Mouse (Mus musculus): ENCODE measurements around the gene Fam193b. TPM values are rescaled to one million over a fixed set of nuclear protein-coding genes. Genes with fewer than 3 reads are reported as not detected.
"Not testable (repeated sequence)": the region's sequence is repeated elsewhere in the genome, so short reads cannot be mapped to it uniquely, and the experiment has no call there.

Gene Fam193b
- polyA plus RNA-seq, 1 experiment from 2014 or later, result 50.7 TPM

GRCm38 (mm10) chr13:55596802-55597201 lies 25.9 kb upstream of the Fam193b start:
- WGBS, result 96% methylated on average over 12 of the region's 12 CpGs

GRCm38 (mm10) chr13:55595375-55595774 lies 24.5 kb upstream of the Fam193b start:
- 93% methylated on average over 12 of the region's 12 CpGs for WGBS
- Histone ChIP-seq H3K27ac (no peak overlapping the region), H3K36me3 (peaks cover 43% of the 10 kb centered on the region), H3K4me2 (replicated peaks) (no peak overlapping the region), H3K4me3 (no peak overlapping the region), H3K27me3 (no peaks in the 10 kb centered on the region), H3K9ac (no peak overlapping the region), H3K9me3 (no peaks in the 10 kb centered on the region), H3K4me1 (peaks cover 16% of the 10 kb centered on the region)
- ATAC-seq (ENCODE audit: low FRiP score, low read depth), result no peak

More at GRCm38 (mm10) chr13:55596802-55597201, 25.9 kb upstream of the Fam193b start:
- Histone ChIP-seq H3K27me3 (no peaks in the 10 kb centered on the region), H3K4me2 (replicated peaks) (no peak overlapping the region), H3K4me1 (peaks cover 27% of the 10 kb centered on the region), H3K9ac (no peak overlapping the region), H3K36me3 (peaks cover 43% of the 10 kb centered on the region), H3K27ac (no peak overlapping the region), H3K9me3 (no peaks in the 10 kb centered on the region), H3K4me3 (no peak overlapping the region)
- no peak for ATAC-seq (ENCODE audit: low FRiP score, low read depth)

- ATAC-seq (ENCODE audit: low FRiP score, low read depth), result peak; percentile 41
- H3K27ac ChIP-seq, result peak overlapping the region; percentile 58; the same call in 1 of the 2 replicates
These were observed 22.4 kb upstream of the Fam193b start for GRCm38 (mm10) chr13:55593254-55593747.

GRCm38 (mm10) chr13:55592512-55593253 lies 21.8 kb upstream of the Fam193b start:
- Histone ChIP-seq H3K27ac (peak overlapping the region; percentile 58; the same call in 1 of the 2 replicates), H3K27me3 (no peaks in the 10 kb centered on the region)
- 6% methylated on average over 29 of the region's 29 CpGs for WGBS

More at GRCm38 (mm10) chr13:55593254-55593747, 22.4 kb upstream of the Fam193b start:
- H3K4me3 ChIP-seq, result peak overlapping the region; percentile 83
- peak overlapping the region; percentile 92 for H3K9ac ChIP-seq
- WGBS, result under 1% methylated on average over 31 of the region's 31 CpGs
- H3K36me3 ChIP-seq, result peaks cover 41% of the 10 kb centered on the region
- no peaks in the 10 kb centered on the region for H3K27me3 ChIP-seq
- peaks cover 11% of the 10 kb centered on the region for H3K4me1 ChIP-seq
- no peaks in the 10 kb centered on the region for H3K9me3 ChIP-seq
- H3K4me2 ChIP-seq (replicated peaks), result peak overlapping the region; percentile 74

GRCm38 (mm10) chr13:55591961-55592490 lies 21.1 kb upstream of the Fam193b start:
- Histone ChIP-seq H3K9ac (no peak overlapping the region), H3K4me2 (replicated peaks) (no peak overlapping the region)
- 71% methylated on average over 4 of the region's 4 CpGs for WGBS

More at GRCm38 (mm10) chr13:55592512-55593253, 21.8 kb upstream of the Fam193b start:
- Histone ChIP-seq H3K9me3 (no peaks in the 10 kb centered on the region), H3K4me3 (peak overlapping the region; percentile 83), H3K9ac (peak overlapping the region; percentile 92), H3K36me3 (peaks cover 35% of the 10 kb centered on the region), H3K4me2 (replicated peaks) (peak overlapping the region; percentile 74), H3K4me1 (peaks cover 11% of the 10 kb centered on the region)
- peak; percentile 99 for ATAC-seq (ENCODE audit: low FRiP score, low read depth)

GRCm38 (mm10) chr13:55578086-55578485 lies 7.2 kb upstream of the Fam193b start:
- Histone ChIP-seq H3K9me3 (peaks cover 6% of the 10 kb centered on the region), H3K9ac (no peak overlapping the region), H3K27ac (no peak overlapping the region), H3K27me3 (no peaks in the 10 kb centered on the region; the same call in 1 of the 2 replicates), H3K36me3 (peaks cover 4% of the 10 kb centered on the region; the same call in 1 of the 2 replicates), H3K4me2 (replicated peaks) (no peak overlapping the region), H3K4me1 (no peaks in the 10 kb centered on the region), H3K4me3 (no peak overlapping the region)
- no peak for ATAC-seq (ENCODE audit: low FRiP score, low read depth)
- WGBS, result 75% methylated on average over 4 of the region's 4 CpGs

More at GRCm38 (mm10) chr13:55591961-55592490, 21.1 kb upstream of the Fam193b start:
- no peaks in the 10 kb centered on the region for H3K9me3 ChIP-seq
- no peak overlapping the region for H3K4me3 ChIP-seq
- H3K36me3 ChIP-seq, result peaks cover 28% of the 10 kb centered on the region
- ATAC-seq (ENCODE audit: low FRiP score, low read depth), result peak; percentile 21; the same call in 1 of the 2 replicates
- no peak overlapping the region for H3K27ac ChIP-seq
- no peaks in the 10 kb centered on the region for H3K27me3 ChIP-seq
- H3K4me1 ChIP-seq, result peaks cover 11% of the 10 kb centered on the region

- not testable (repeated sequence) for ATAC-seq (ENCODE audit: low FRiP score, low read depth); H3K9ac ChIP-seq; H3K4me2 ChIP-seq (replicated peaks); H3K36me3 ChIP-seq; H3K27ac ChIP-seq; H3K9me3 ChIP-seq; H3K27me3 ChIP-seq; H3K4me3 ChIP-seq; H3K4me1 ChIP-seq
- WGBS, result 82% methylated on average over 7 of the region's 7 CpGs
These were observed 6.0 kb upstream of the Fam193b start for GRCm38 (mm10) chr13:55576872-55577271.

- no peak for ATAC-seq (ENCODE audit: low FRiP score, low read depth)
- no peak overlapping the region for H3K27ac ChIP-seq
These were observed 5.0 kb upstream of the Fam193b start for GRCm38 (mm10) chr13:55575932-55576331.

GRCm38 (mm10) chr13:55574321-55574720 lies 3.4 kb upstream of the Fam193b start:
- Histone ChIP-seq H3K27ac (no peak overlapping the region), H3K4me3 (no peak overlapping the region), H3K9ac (no peak overlapping the region), H3K4me2 (replicated peaks) (no peak overlapping the region), H3K36me3 (peaks cover 4% of the 10 kb centered on the region; the same call in 1 of the 2 replicates), H3K27me3 (no peaks in the 10 kb centered on the region), H3K4me1 (peaks cover 13% of the 10 kb centered on the region), H3K9me3 (peaks cover 6% of the 10 kb centered on the region)
- ATAC-seq (ENCODE audit: low FRiP score, low read depth), result no peak
- WGBS, result 58% methylated on average over 5 of the region's 5 CpGs

More at GRCm38 (mm10) chr13:55575932-55576331, 5.0 kb upstream of the Fam193b start:
- Histone ChIP-seq H3K27me3 (no peaks in the 10 kb centered on the region), H3K9me3 (peaks cover 6% of the 10 kb centered on the region), H3K4me1 (peaks cover 6% of the 10 kb centered on the region), H3K4me2 (replicated peaks) (no peak overlapping the region), H3K4me3 (no peak overlapping the region), H3K9ac (no peak overlapping the region), H3K36me3 (peaks cover 4% of the 10 kb centered on the region; the same call in 1 of the 2 replicates)
- 63% methylated on average over 5 of the region's 5 CpGs for WGBS

GRCm38 (mm10) chr13:55573432-55573831 lies 2.5 kb upstream of the Fam193b start, which contains the start of gene Tmed9:
Gene Tmed9 (plus strand): TSS chr13:55573732.
- H3K4me3 ChIP-seq, result no peak within 1 kb of the TSS
- ATAC-seq (ENCODE audit: low FRiP score, low read depth), result no peak
- H3K9ac ChIP-seq, result no peak within 1 kb of the TSS
- 96% methylated on average over 2 of the region's 2 CpGs for WGBS
- H3K36me3 ChIP-seq, result peaks cover 4% of the 10 kb centered on the region; the same call in 1 of the 2 replicates
- H3K4me2 ChIP-seq (replicated peaks), result no peak within 1 kb of the TSS
- H3K27ac ChIP-seq, result no peak within 1 kb of the TSS
- H3K9me3 ChIP-seq, result peaks cover 6% of the 10 kb centered on the region
- H3K27me3 ChIP-seq, result no peaks in the 10 kb centered on the region
- H3K4me1 ChIP-seq, result peaks cover 18% of the 10 kb centered on the region

- peaks cover 6% of the 10 kb centered on the region for H3K9me3 ChIP-seq
- H3K9ac ChIP-seq, result no peak overlapping the region
- H3K27me3 ChIP-seq, result no peaks in the 10 kb centered on the region
- no peak for ATAC-seq (ENCODE audit: low FRiP score, low read depth)
- H3K4me2 ChIP-seq (replicated peaks), result peak overlapping the region; percentile 21; the same call in 1 of the 2 replicates
- no peak overlapping the region for H3K27ac ChIP-seq
- H3K4me3 ChIP-seq, result no peak overlapping the region
- peaks cover 13% of the 10 kb centered on the region for H3K36me3 ChIP-seq
- H3K4me1 ChIP-seq, result peaks cover 18% of the 10 kb centered on the region
- 74% methylated on average over 2 of the region's 2 CpGs for WGBS
These were observed 1.1 kb upstream of the Fam193b start for GRCm38 (mm10) chr13:55571977-55572376.

All from limb, embryonic 13.5 days (tissue).